Mouse (Mus musculus): ENCODE results near the gene Cpsf2. TPM values are rescaled to one million over a fixed set of nuclear protein-coding genes. Genes with fewer than 3 reads are reported as not detected.

The Cpsf2 gene
- polyA plus RNA-seq (2012; rRNA removed) = 2.6 and 3.3 TPM in 2 replicates

DNA sequence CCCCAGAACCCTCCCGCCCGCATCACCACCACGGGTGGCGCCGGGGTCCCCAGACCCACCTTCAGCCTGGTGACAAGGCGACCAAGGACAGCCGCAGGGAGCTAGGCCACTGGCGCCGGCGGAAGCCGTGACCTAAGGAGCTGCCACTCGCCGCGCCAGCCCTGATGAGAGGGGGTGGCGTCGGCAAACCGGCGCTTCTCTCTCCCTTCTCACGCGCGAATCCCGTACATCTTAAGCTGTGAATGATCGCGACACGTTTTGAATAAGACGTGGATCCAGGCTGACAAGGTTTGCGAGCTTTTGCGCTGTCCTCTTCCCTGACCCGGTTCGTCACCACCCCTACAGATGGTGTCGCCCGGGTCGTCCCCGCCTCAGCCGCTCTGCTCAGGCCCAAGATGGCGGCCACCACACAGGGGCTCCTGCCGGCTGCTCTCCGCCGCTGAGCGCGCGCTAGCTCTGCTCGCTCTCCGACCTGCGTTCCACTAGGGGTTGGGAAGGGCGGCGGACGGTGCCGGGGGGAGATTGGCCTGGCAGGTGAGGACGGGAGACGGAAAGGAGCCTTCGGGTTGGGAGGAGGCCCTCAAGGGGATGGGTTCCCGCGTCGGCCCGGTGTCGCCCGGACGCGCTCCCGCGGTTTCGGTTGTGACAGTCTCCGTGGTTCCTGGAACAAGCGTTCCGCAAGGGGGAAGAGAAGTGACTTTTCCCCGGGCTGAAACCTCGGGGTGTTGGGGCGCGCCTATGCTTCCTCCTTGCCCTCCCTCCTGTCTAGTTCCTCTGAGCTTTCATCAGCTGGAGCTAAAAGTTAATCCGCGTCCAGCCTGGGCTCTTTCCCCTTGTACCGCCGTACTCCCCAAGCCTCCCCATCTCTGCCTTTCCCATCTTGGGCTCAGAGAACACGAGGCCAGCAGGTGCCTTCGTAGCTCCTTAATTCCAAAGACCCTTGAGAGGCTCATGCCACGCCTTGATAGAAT, at the start of gene Cpsf2:
Gene Cpsf2 (plus strand): TSS at position 388 of the 971 bp plus-strand sequence.

DNA sequence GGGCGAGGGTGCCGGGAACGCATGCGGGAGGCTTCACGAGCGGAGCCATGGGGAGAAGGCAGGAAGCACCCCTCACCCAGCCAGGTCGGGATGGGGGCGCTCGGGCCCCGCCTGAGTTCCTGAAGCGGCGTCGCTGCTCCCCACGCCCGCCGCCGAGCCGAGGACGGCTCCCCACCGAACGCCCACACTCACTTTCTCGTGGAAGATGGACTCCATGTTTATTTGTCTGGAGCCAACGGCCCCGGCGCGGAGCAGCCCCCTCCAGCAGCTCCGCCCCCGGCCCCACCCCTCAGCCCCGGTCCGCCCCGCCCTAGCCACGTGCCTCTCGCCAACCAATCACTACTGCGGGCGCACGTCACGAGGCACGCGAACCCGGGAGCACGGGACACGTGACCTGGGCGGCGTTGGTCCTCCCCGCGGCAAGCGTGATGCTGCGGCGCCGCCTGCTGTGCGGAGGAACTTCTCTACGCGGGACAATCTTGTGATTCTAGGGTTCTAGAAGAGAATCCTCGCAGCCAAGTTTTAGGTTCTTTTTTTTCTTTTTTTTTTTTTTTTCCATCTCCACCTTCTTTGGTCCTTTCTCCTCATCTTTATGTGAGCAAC, 17.7 kb upstream of the Cpsf2 start, which contains the start of gene Atxn3:
Gene Atxn3 (minus strand): TSS at position 305 of the 603 bp plus-strand sequence.

Other genes starting within 250 kb of the Cpsf2 start
- gene Fbln5, start 156.9 kb upstream of the Cpsf2 start, polyA plus RNA-seq (2012; rRNA removed) = 23.8 and 25.3 TPM in 2 replicates
- gene Trip11, start 62.7 kb upstream of the Cpsf2 start, polyA plus RNA-seq (2012; rRNA removed) = 3.2 and 3.8 TPM in 2 replicates
- gene Atxn3, start 17.7 kb upstream of the Cpsf2 start, polyA plus RNA-seq (2012; rRNA removed) = 1.5 and 2.0 TPM in 2 replicates
- 0.05 and 0.06 TPM in 2 replicates for gene Slc24a4, start 152.7 kb downstream of the Cpsf2 start, polyA plus RNA-seq (2012; rRNA removed)